Mouse (Mus musculus): ENCODE measurements at regions not wholly inside any gene's neighbourhood (a gene's known extent, or its start where the extent isn't known, plus 50 kb on each side); places are given as distances from the start of the nearest gene placed in this dataset.

DNA sequence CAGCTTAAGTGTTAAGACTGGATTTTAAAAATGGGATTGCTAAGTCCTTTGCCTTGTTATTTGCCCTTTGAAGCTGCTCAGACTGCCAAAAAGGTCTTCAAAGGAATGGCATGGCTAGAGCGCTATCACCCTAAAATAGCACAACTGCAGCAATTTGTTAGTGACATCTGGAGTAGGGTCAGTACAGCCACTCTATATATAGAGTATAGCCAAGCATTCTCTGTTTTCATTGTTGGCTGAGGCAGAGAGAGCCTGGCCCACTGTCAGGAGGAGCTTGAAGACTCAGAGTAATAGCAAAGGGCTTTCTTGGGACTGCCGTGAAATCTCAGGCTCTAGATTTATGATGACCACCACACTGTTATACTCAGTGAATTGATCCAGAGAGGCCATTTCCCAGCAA, 90.6 kb upstream of the Usp47 start:
- no peak for ATAC-seq (ENCODE audit: low FRiP score, low TSS enrichment)
- no peaks in the 10 kb centered on the region for H3K4me1 ChIP-seq (ENCODE audit: control insufficient read depth, insufficient read depth, low read length)

DNA sequence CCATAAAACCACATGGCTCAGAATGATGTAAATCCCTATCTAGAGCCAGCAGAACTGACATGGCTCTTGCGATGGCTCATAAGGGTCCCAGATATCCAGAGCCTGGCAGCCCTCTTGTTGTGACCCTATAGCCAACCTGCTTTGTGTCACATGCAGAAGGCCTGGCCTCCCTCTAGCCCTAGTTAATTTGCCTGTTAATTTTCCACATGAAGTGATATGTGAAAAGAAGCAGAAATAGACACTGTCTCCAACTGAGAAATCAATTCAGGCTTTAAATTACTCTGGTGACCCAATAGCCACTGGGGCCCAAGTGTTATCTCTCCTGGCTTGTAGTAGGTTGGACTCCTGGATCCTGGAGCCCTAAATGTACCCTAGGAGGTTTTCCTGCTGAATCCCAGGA, 103.3 kb upstream of the Usp47 start:
- 100% methylated on average over 1 of the region's 1 CpGs for WGBS
- Histone ChIP-seq H3K36me3 (ENCODE audit: control insufficient read depth, insufficient read depth, low read length) (no peaks in the 10 kb centered on the region), H3K27me3 (ENCODE audit: control insufficient read depth, insufficient read depth, low read length) (no peaks in the 10 kb centered on the region), H3K4me1 (ENCODE audit: control insufficient read depth, insufficient read depth, low read length) (no peaks in the 10 kb centered on the region), H3K9ac (ENCODE audit: low read depth, low read length) (no peak overlapping the region), H3K27ac (ENCODE audit: low read depth, low read length) (no peak overlapping the region), H3K4me2 (replicated peaks; ENCODE audit: low read depth, low read length) (no peak overlapping the region), H3K9me3 (ENCODE audit: control insufficient read depth, low read length) (no peaks in the 10 kb centered on the region), H3K4me3 (ENCODE audit: low read length) (no peak overlapping the region)
- ATAC-seq (ENCODE audit: low FRiP score, low TSS enrichment) = no peak

More for the DNA sequence above, 90.6 kb upstream of the Usp47 start:
- no peaks in the 10 kb centered on the region for H3K27me3 ChIP-seq (ENCODE audit: control insufficient read depth, insufficient read depth, low read length)
- H3K4me2 ChIP-seq (replicated peaks; ENCODE audit: low read depth, low read length) = no peak overlapping the region
- H3K4me3 ChIP-seq (ENCODE audit: low read length) = no peak overlapping the region
- no peaks in the 10 kb centered on the region for H3K9me3 ChIP-seq (ENCODE audit: control insufficient read depth, low read length)
- H3K27ac ChIP-seq (ENCODE audit: low read depth, low read length) = no peak overlapping the region
- no peak overlapping the region for H3K9ac ChIP-seq (ENCODE audit: low read depth, low read length)
- WGBS = 51% methylated on average over 2 of the region's 2 CpGs
- no peaks in the 10 kb centered on the region for H3K36me3 ChIP-seq (ENCODE audit: control insufficient read depth, insufficient read depth, low read length)

DNA sequence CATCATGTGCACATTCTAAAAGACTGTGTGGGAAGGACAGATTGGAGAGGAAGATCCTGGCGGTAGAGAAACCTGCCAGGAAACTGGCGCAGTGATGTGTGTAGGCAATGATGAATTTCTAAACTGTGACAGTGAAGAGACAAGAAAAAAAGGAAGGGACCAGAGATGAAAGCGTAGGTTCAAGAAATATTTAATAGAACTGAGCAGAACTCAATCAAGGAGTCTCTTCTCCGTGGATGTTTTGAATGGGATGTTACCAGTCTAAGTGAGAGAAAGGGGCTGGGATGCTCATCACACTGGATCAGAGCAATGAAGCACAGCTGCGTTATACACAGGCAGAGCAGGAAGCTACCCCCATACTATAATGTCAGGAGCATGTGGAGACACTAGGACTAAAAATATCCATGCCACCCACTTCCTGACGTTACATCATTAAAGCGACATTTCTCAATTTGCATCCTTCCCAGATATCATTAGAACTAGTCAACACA, 119.5 kb upstream of the Usp47 start:
- Histone ChIP-seq H3K4me3 (ENCODE audit: low read length) (no peak overlapping the region), H3K9ac (ENCODE audit: low read depth, low read length) (no peak overlapping the region), H3K36me3 (ENCODE audit: control insufficient read depth, insufficient read depth, low read length) (no peaks in the 10 kb centered on the region), H3K27me3 (ENCODE audit: control insufficient read depth, insufficient read depth, low read length) (no peaks in the 10 kb centered on the region), H3K9me3 (ENCODE audit: control insufficient read depth, low read length) (no peaks in the 10 kb centered on the region; the same call in none of the 2 replicates), H3K27ac (ENCODE audit: low read depth, low read length) (no peak overlapping the region), H3K4me2 (replicated peaks; ENCODE audit: low read depth, low read length) (no peak overlapping the region), H3K4me1 (ENCODE audit: control insufficient read depth, insufficient read depth, low read length) (no peaks in the 10 kb centered on the region)
- ATAC-seq (ENCODE audit: low FRiP score, low TSS enrichment) = no peak
- 68% methylated on average over 7 of the region's 7 CpGs for WGBS

DNA sequence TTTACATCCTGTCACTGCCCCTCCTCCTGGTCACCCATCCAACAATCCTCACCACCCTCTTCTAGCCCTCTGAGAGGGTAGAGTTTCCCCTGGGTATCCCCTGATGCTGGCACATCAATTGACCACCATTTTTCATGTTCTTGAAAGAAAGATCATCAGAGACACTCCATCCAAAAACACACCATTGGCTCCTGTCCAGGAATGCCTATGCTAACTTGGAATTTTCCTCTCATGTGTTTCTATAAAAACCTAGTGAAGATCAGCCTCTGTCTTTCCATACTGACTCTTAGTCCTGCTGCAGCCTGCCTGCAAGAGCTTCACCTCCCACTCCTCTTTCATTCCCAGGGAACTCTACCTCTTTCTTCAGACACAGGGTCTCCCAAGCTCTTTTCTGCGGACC, 117.2 kb upstream of the Galnt18 start:
- Histone ChIP-seq H3K4me1 (ENCODE audit: control insufficient read depth, insufficient read depth, low read length) (no peaks in the 10 kb centered on the region), H3K9ac (ENCODE audit: low read depth, low read length) (no peak overlapping the region), H3K4me3 (ENCODE audit: low read length) (no peak overlapping the region), H3K27ac (ENCODE audit: low read depth, low read length) (no peak overlapping the region), H3K4me2 (replicated peaks; ENCODE audit: low read depth, low read length) (no peak overlapping the region), H3K36me3 (ENCODE audit: control insufficient read depth, insufficient read depth, low read length) (no peaks in the 10 kb centered on the region), H3K9me3 (ENCODE audit: control insufficient read depth, low read length) (no peaks in the 10 kb centered on the region; the same call in none of the 2 replicates), H3K27me3 (ENCODE audit: control insufficient read depth, insufficient read depth, low read length) (no peaks in the 10 kb centered on the region)
- 67% methylated on average over 1 of the region's 1 CpGs for WGBS
- ATAC-seq (ENCODE audit: low FRiP score, low TSS enrichment) = no peak

DNA sequence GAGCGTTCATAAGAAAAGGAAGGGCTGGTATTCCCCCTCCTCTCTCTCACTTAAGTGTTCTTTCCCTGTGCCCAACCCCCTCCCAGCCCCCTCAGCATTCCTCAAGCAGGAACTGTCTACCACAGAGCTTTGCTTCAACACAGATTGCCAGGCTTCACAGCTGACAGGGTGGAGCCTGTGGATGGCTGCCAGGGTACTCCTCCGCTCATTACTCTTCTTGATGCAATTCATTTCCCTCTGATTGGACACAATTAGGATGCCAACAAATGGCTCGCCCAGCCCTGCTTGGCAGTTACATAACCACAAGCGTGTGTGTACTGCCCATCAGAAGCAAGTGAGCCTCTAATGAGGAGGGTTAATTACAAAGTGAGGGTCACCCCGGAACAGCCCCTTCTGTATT, 116.5 kb upstream of the Galnt18 start:
- no peaks in the 10 kb centered on the region for H3K4me1 ChIP-seq (ENCODE audit: control insufficient read depth, insufficient read depth, low read length)
- H3K27ac ChIP-seq (ENCODE audit: low read depth, low read length) = no peak overlapping the region
- no peaks in the 10 kb centered on the region; the same call in none of the 2 replicates for H3K9me3 ChIP-seq (ENCODE audit: control insufficient read depth, low read length)
- H3K9ac ChIP-seq (ENCODE audit: low read depth, low read length) = no peak overlapping the region
- 58% methylated on average over 5 of the region's 5 CpGs for WGBS
- no peaks in the 10 kb centered on the region for H3K36me3 ChIP-seq (ENCODE audit: control insufficient read depth, insufficient read depth, low read length)
- no peak for ATAC-seq (ENCODE audit: low FRiP score, low TSS enrichment)
- H3K27me3 ChIP-seq (ENCODE audit: control insufficient read depth, insufficient read depth, low read length) = no peaks in the 10 kb centered on the region
- no peak overlapping the region for H3K4me3 ChIP-seq (ENCODE audit: low read length)
- no peak overlapping the region for H3K4me2 ChIP-seq (replicated peaks; ENCODE audit: low read depth, low read length)

DNA sequence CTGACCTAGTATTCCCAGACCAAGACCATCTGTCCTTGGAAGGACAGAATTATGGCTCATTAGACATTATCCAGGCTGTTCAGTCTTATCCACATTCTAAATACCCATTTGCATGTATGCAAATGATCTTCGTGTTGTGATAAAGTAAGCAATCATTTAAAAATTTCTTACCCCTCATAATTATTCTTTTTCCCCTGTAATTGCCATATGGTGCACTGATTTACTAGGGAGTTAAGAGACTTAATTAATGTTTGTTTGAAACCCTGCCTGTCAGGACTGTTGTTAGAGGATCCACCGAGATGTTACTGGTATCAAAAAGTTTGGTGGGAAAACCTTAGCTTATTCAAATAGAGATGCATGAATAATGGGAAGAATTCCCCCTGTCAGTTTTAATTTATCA, 103.2 kb upstream of the Galnt18 start:
- Histone ChIP-seq H3K9ac (ENCODE audit: low read depth, low read length) (no peak overlapping the region), H3K9me3 (ENCODE audit: control insufficient read depth, low read length) (no peaks in the 10 kb centered on the region), H3K4me3 (ENCODE audit: low read length) (no peak overlapping the region), H3K27ac (ENCODE audit: low read depth, low read length) (no peak overlapping the region), H3K4me2 (replicated peaks; ENCODE audit: low read depth, low read length) (no peak overlapping the region), H3K27me3 (ENCODE audit: control insufficient read depth, insufficient read depth, low read length) (no peaks in the 10 kb centered on the region), H3K36me3 (ENCODE audit: control insufficient read depth, insufficient read depth, low read length) (no peaks in the 10 kb centered on the region), H3K4me1 (ENCODE audit: control insufficient read depth, insufficient read depth, low read length) (no peaks in the 10 kb centered on the region)
- no peak for ATAC-seq (ENCODE audit: low FRiP score, low TSS enrichment)
- 76% methylated on average over 2 of the region's 2 CpGs for WGBS

DNA sequence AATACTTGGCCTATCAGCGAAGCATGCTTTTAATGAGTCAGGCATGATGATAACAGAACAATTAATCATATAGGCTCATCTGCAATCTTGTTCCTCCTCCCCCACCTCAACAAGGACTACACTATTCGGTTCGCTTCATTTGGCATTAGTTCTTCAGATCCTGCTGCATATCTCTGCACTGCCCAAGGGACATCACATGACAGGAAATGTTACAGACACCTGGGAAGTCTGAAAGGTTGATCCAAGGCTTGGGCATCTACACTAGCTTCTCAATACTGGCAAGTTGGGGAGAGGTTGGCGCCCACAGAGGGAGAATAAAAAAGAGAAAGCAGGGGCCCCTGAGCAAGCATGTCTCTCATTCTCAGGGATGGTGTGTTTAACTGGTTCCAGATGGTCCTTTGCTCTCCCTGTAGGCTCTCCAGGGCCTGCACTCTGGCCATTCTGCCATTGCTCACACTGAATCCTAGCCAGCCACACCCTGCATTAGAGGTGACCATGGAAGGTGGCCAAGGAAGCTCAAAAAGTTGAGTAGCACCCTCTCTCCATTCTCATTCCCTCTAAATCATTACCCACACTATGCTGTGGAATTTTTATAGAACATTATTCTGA, 100.4 kb upstream of the Galnt18 start:
- ATAC-seq (ENCODE audit: low FRiP score, low TSS enrichment) = no peak
- H3K9me3 ChIP-seq (ENCODE audit: control insufficient read depth, low read length) = no peaks in the 10 kb centered on the region
- H3K36me3 ChIP-seq (ENCODE audit: control insufficient read depth, insufficient read depth, low read length) = no peaks in the 10 kb centered on the region
- H3K4me2 ChIP-seq (replicated peaks; ENCODE audit: low read depth, low read length) = no peak overlapping the region
- no peak overlapping the region for H3K9ac ChIP-seq (ENCODE audit: low read depth, low read length)
- 83% methylated on average over 4 of the region's 4 CpGs for WGBS
- no peak overlapping the region for H3K4me3 ChIP-seq (ENCODE audit: low read length)
- no peaks in the 10 kb centered on the region for H3K27me3 ChIP-seq (ENCODE audit: control insufficient read depth, insufficient read depth, low read length)
- H3K4me1 ChIP-seq (ENCODE audit: control insufficient read depth, insufficient read depth, low read length) = no peaks in the 10 kb centered on the region
- no peak overlapping the region for H3K27ac ChIP-seq (ENCODE audit: low read depth, low read length)

DNA sequence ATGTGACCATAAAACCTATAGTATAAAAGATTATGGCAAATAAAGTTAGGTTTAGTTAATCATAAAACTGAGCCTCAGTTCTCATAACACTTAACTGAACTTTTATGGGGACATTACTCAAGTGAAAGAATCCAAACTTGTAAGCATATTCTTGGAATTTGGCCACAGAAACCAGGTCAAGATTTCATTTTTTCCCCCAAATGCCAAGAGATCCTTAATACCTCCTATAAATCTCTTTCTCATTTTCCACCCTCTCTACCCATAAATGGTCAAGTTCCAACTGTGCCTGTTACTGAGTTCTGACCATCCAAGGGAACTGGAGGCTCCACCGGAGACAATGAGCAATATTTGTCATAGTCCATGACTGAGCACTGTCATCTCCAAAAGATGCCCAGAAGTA, 97.8 kb upstream of the Galnt18 start:
- Histone ChIP-seq H3K9me3 (ENCODE audit: control insufficient read depth, low read length) (no peaks in the 10 kb centered on the region), H3K36me3 (ENCODE audit: control insufficient read depth, insufficient read depth, low read length) (no peaks in the 10 kb centered on the region), H3K4me2 (replicated peaks; ENCODE audit: low read depth, low read length) (no peak overlapping the region), H3K4me3 (ENCODE audit: low read length) (no peak overlapping the region), H3K27ac (ENCODE audit: low read depth, low read length) (no peak overlapping the region), H3K9ac (ENCODE audit: low read depth, low read length) (no peak overlapping the region), H3K27me3 (ENCODE audit: control insufficient read depth, insufficient read depth, low read length) (no peaks in the 10 kb centered on the region), H3K4me1 (ENCODE audit: control insufficient read depth, insufficient read depth, low read length) (no peaks in the 10 kb centered on the region)
- WGBS = 82% methylated on average over 1 of the region's 1 CpGs
- no peak for ATAC-seq (ENCODE audit: low FRiP score, low TSS enrichment)

DNA sequence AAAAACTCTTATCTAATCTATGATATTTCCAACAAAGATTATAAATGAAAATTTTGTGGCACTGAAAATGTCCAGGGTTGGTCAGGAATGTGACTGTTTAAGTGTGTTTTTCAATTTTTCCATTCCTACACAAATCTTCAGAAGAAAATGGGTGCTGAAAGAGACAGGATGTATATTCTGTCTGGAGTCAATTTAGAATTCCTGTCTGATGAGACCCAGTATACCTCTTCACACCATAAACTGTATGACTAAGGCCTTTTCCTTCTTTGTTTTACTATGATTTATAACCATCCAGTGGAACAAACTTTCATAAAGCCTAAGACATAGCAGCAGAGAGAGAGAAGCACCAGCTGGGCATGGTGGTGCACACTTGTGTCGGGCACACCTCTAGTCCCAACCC, 96.2 kb upstream of the Galnt18 start:
- 79% methylated on average over 1 of the region's 1 CpGs for WGBS
- no peak overlapping the region for H3K4me2 ChIP-seq (replicated peaks; ENCODE audit: low read depth, low read length)
- H3K36me3 ChIP-seq (ENCODE audit: control insufficient read depth, insufficient read depth, low read length) = no peaks in the 10 kb centered on the region
- ATAC-seq (ENCODE audit: low FRiP score, low TSS enrichment) = no peak
- H3K4me3 ChIP-seq (ENCODE audit: low read length) = no peak overlapping the region
- H3K9ac ChIP-seq (ENCODE audit: low read depth, low read length) = no peak overlapping the region
- H3K27ac ChIP-seq (ENCODE audit: low read depth, low read length) = no peak overlapping the region
- no peaks in the 10 kb centered on the region for H3K27me3 ChIP-seq (ENCODE audit: control insufficient read depth, insufficient read depth, low read length)
- H3K9me3 ChIP-seq (ENCODE audit: control insufficient read depth, low read length) = no peaks in the 10 kb centered on the region
- H3K4me1 ChIP-seq (ENCODE audit: control insufficient read depth, insufficient read depth, low read length) = no peaks in the 10 kb centered on the region

Data from kidney, embryonic 14.5 days (tissue).